Mouse (Mus musculus) gonadal fat pad, adult 2 months (tissue): ENCODE measurements at regions not wholly inside any gene's neighbourhood (a gene's known extent, or its start where the extent isn't known, plus 50 kb on each side); places are given as distances from the start of the nearest gene placed in this dataset.

Experiments used
- DNase-seq: peaks from one replicate; pipeline ENCODE4 v3.0.0-alpha.2; 2012; ENCODE audit warnings: low read depth

- DNase-seq: no peak
Observed at GRCm38 (mm10) chr5:102290866-102291265, 190.3 kb upstream of the Arhgap24 start.

- DNase-seq: no peak
Observed at GRCm38 (mm10) chr5:102295564-102295963, 185.6 kb upstream of the Arhgap24 start.

DNA sequence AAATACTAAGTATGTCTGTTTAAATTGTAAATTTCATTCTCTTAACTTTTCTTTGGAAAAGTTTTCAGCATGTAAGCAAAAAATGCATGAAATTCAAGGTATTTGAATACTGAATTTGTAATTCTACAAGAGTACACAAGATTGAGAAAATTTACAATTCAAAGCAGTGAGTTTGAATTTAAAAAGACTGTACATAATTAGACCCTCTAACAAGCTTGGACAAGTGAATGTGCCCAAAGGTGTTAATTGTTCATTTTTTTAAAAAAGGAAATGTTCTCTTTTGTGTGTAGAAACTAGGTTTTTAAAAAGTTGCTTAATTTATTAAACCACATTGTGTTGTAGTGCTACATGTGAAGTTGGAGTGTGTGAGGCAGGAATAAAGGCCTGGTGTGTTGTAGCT lies 174.9 kb upstream of the Arhgap24 start:
- DNase-seq: no peak

- DNase-seq: no peak
Observed at GRCm38 (mm10) chr5:102306718-102307117, 174.5 kb upstream of the Arhgap24 start.

- DNase-seq: no peak
Observed at GRCm38 (mm10) chr5:102311570-102311969, 169.6 kb upstream of the Arhgap24 start.

- no peak for DNase-seq
Observed at GRCm38 (mm10) chr5:102328197-102328784, 152.9 kb upstream of the Arhgap24 start.

DNA sequence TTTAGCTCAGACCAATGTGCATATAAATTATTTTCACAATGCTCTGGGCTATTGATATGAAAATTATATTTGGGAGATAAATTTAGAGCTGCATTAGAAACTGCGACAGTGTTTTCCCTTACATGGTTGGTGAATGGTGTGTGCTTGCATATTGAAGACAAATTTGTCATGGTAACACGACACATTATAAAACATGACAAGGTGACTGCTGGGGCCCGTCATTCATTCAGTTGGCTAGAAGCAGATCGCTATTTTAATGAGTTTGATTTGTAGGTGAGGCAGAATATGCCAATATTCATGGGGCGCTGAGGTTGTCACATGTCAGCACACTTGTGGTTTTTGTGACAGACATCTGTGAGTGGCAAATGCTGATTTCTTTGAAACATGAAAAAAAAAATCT lies 147.3 kb upstream of the Arhgap24 start:
- no peak for DNase-seq

GRCm38 (mm10) chr5:102334442-102335197 lies 146.6 kb upstream of the Arhgap24 start:
- DNase-seq: no peak

DNA sequence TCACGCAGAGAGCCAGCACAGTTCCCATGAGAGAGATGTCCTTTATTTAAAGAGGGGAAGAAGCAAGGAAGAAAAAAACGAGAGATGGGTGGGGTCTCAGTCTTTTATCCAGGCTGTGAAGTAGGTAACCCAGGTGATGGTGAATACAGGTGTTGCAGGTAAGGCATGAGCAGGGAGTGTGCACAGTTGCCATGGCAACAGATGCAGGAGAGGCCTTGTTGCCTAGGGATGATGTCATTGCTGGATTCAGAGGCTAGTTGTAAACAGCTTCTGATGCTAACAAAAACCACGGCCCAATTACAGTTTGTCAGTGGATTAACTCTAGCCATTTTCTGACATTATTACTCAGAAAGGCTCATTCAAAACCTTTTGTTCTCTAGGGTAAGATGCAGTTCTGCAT lies 114.7 kb upstream of the Arhgap24 start:
- no peak for DNase-seq

GRCm38 (mm10) chr5:102373309-102373971 lies 107.8 kb upstream of the Arhgap24 start:
- DNase-seq: no peak

GRCm38 (mm10) chr5:102373972-102374755 lies 107.0 kb upstream of the Arhgap24 start:
- DNase-seq: no peak

DNA sequence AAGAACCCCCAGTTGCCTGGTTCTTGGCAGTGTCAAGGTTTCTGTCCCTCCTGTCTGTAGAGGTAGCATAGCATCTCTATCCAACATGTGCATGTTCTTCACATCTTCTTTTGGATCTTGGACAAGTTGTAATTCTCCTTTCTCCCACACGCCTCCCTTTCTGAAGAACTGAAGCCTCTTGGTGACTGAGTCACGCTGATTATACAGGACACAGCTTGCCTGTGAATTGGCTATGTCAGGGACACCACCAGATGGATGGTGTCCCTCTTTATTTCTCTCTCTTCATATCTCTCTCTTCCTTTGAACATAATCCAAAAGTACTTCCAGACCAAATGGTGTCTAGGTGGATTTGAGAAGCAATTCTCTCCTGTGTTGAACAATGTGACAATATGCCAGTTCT lies 105.9 kb upstream of the Arhgap24 start:
- DNase-seq: no peak

DNA sequence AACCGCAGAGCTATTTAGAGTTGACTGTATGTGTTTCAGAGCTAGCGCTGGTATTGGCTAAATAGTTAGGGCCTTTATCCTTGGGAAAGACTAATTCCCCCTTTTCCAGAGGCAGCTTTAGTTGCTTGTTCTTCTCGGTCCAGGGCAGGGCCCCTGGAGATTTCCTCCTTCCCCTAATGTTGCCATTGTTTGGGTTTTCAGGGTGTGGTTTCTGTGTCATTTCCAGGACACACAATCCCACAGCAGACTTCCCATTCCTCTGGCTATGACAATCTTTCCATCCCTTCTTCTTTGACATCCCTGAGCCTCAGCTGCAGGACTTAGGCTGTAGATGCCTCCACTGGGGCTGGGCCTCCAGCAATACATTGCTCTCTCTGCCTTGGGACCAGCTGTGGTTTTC lies 87.2 kb upstream of the Arhgap24 start:
- DNase-seq: no peak

GRCm38 (mm10) chr5:102395608-102396146 lies 85.5 kb upstream of the Arhgap24 start:
- no peak for DNase-seq

- peak; percentile 27 for DNase-seq
Observed at GRCm38 (mm10) chr5:102399006-102399405, 82.2 kb upstream of the Arhgap24 start.

GRCm38 (mm10) chr5:102417642-102418041 lies 63.5 kb upstream of the Arhgap24 start:
- DNase-seq: peak; percentile 71

DNA sequence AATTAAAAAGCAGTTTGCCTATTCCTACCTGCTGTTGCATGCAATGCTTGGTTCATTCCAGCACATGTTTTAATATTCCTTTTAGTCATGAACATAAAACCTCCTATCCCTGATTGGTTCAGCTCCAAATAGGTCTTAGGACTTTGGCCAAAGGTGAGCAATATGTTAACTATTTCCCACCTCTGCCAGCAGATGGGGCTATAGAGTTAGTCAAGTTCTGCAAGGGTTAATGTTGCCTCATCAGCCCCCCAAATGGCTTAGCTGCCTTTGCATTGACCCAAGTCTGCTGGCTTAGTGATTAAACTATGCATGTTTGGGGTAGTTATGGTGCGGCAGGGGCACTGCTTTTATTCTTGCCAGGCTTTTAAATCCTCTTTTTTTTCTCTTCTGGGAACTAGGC lies 62.1 kb upstream of the Arhgap24 start:
- DNase-seq: peak; percentile 31

- DNase-seq: no peak
Observed at GRCm38 (mm10) chr5:102424636-102425242, 56.5 kb upstream of the Arhgap24 start.

GRCm38 (mm10) chr5:102428310-102428709 lies 52.9 kb upstream of the Arhgap24 start:
- no peak for DNase-seq
